Comparison of ENCODE assay signal across 1 mouse cellular context in the genomic region with DNA sequence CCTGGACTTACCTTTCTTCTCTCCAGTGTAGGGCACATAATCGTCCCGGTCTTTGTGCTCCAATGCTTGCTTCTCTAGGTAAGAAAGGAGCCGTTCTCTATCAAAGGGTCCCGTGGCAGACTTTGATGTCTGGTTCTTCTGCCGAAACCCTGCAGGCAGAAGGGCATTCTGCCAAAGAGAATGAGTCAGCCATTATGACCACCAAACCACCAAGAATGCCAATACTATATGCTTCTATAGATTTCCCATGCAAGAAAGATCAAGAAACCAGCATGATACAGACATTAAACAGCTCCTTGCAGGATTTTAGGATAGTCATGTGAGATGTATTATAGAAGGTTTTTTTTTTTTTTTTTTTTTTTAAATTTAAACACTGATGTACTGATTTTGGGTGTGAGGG.
TF ChIP-seq lines count a peak whose summit lies in the region.

No protein-coding gene starts in this region.

TF ChIP-seq in MEL, 35 proteins besides CTCF, POLR2A, EP300 and RAD21 (continued from another document):
- TF ChIP-seq ELF1 (IDR thresholded peaks at IDR 0.05; ENCODE audit: low read depth, low read length) (no peak), MYB (IDR thresholded peaks at IDR 0.05; ENCODE audit: low read depth, low read length) (no peak), JUND (IDR thresholded peaks at IDR 0.05; ENCODE audit: low read depth, low read length) (0 out of 2 replicates have a peak, but pooled peaks have one; percentile 54), POLR2AphosphoS2 (IDR thresholded peaks at IDR 0.05; ENCODE audit: low read length) (no peak), TCF12 (IDR thresholded peaks at IDR 0.05; ENCODE audit: low read depth, low read length) (no peak), ZC3H11A (IDR thresholded peaks at IDR 0.05; ENCODE audit: low read depth, low read length) (no peak), TBP (IDR thresholded peaks at IDR 0.05; ENCODE audit: low read depth, low read length) (no peak), GATA1 (IDR thresholded peaks at IDR 0.05; ENCODE audit: low read depth, low read length) (no peak), MAFK (IDR thresholded peaks at IDR 0.05; ENCODE audit: borderline replicate concordance, low read depth, low read length) (0 out of 2 replicates have a peak, but pooled peaks have one; percentile 58), KAT2A (conservative IDR thresholded peaks at IDR 0.05; ENCODE audit: low read depth, low read length) (no peak), MYC (IDR thresholded peaks at IDR 0.05; ENCODE audit: low read depth, low read length) (0 out of 2 replicates have a peak, but pooled peaks have one; percentile 19), BHLHE40 (IDR thresholded peaks at IDR 0.05; ENCODE audit: borderline replicate concordance, low read depth, low read length) (peak; percentile 36; the same call in 1 of the 2 replicates)
